Mouse (Mus musculus): ENCODE data around the gene Fgf23. TPM values are rescaled to one million over a fixed set of nuclear protein-coding genes. Genes with fewer than 3 reads are reported as not detected.
A peak's percentile ranks its signal among the peaks of the same experiment; 100 is the strongest.

Fgf23 gene
- polyA plus RNA-seq, 1 experiment from 2014 or later: 0.14 TPM

- Histone ChIP-seq H3K27me3 (no peaks in the 10 kb centered on the region), H3K4me1 (no peaks in the 10 kb centered on the region), H3K27ac (no peak overlapping the region), H3K4me2 (no peak overlapping the region), H3K9me3 (no peaks in the 10 kb centered on the region), H3K4me3 (replicated peaks) (no peak overlapping the region), H3K36me3 (replicated peaks) (peaks cover 28% of the 10 kb centered on the region), H3K9ac (no peak overlapping the region)
- ATAC-seq (ENCODE audit: low FRiP score): no peak
- WGBS: 70% methylated on average over 7 of the region's 7 CpGs
Observed at GRCm38 (mm10) chr6:127094565-127094964, 21.9 kb downstream of the Fgf23 start.

- ATAC-seq (ENCODE audit: low FRiP score): no peak
- Histone ChIP-seq H3K9me3 (no peaks in the 10 kb centered on the region), H3K27me3 (no peaks in the 10 kb centered on the region), H3K4me3 (replicated peaks) (no peak overlapping the region), H3K36me3 (replicated peaks) (peaks cover 11% of the 10 kb centered on the region), H3K27ac (no peak overlapping the region), H3K4me2 (no peak overlapping the region), H3K4me1 (peaks cover 11% of the 10 kb centered on the region), H3K9ac (no peak overlapping the region)
- 92% methylated on average over 6 of the region's 6 CpGs for WGBS
Observed at GRCm38 (mm10) chr6:127103506-127104275, 31.0 kb downstream of the Fgf23 start.

- Histone ChIP-seq H3K4me3 (replicated peaks) (no peak overlapping the region), H3K9me3 (no peaks in the 10 kb centered on the region), H3K27ac (no peak overlapping the region), H3K4me2 (no peak overlapping the region), H3K27me3 (no peaks in the 10 kb centered on the region), H3K36me3 (replicated peaks) (peaks cover 11% of the 10 kb centered on the region), H3K9ac (no peak overlapping the region), H3K4me1 (peaks cover 14% of the 10 kb centered on the region)
- WGBS: 92% methylated on average over 7 of the region's 7 CpGs
- no peak for ATAC-seq (ENCODE audit: low FRiP score)
Observed at GRCm38 (mm10) chr6:127104396-127105029, 31.8 kb downstream of the Fgf23 start.

GRCm38 (mm10) chr6:127105107-127105506 lies 32.4 kb downstream of the Fgf23 start:
- H3K36me3 ChIP-seq (replicated peaks): peaks cover 11% of the 10 kb centered on the region
- peaks cover 14% of the 10 kb centered on the region for H3K4me1 ChIP-seq
- WGBS: 65% methylated on average over 6 of the region's 6 CpGs
- no peak for ATAC-seq (ENCODE audit: low FRiP score)
- H3K9me3 ChIP-seq: no peaks in the 10 kb centered on the region
- H3K4me2 ChIP-seq: no peak overlapping the region
- H3K27me3 ChIP-seq: no peaks in the 10 kb centered on the region
- no peak overlapping the region for H3K9ac ChIP-seq
- no peak overlapping the region for H3K27ac ChIP-seq
- no peak overlapping the region for H3K4me3 ChIP-seq (replicated peaks)

- H3K36me3 ChIP-seq (replicated peaks): peaks cover 3% of the 10 kb centered on the region
- ATAC-seq (ENCODE audit: low FRiP score): no peak
- peaks cover 14% of the 10 kb centered on the region for H3K4me1 ChIP-seq
- no peaks in the 10 kb centered on the region for H3K27me3 ChIP-seq
- H3K4me2 ChIP-seq: no peak overlapping the region
- no peak overlapping the region for H3K4me3 ChIP-seq (replicated peaks)
- 88% methylated on average over 5 of the region's 5 CpGs for WGBS
- H3K27ac ChIP-seq: no peak overlapping the region
- no peaks in the 10 kb centered on the region for H3K9me3 ChIP-seq
- no peak overlapping the region for H3K9ac ChIP-seq
Observed at GRCm38 (mm10) chr6:127106189-127106588, 33.5 kb downstream of the Fgf23 start.

- no peaks in the 10 kb centered on the region for H3K27me3 ChIP-seq
- H3K4me3 ChIP-seq (replicated peaks): no peak overlapping the region
- no peak overlapping the region for H3K4me2 ChIP-seq
- no peak overlapping the region for H3K27ac ChIP-seq
- no peaks in the 10 kb centered on the region for H3K36me3 ChIP-seq (replicated peaks)
- WGBS: 57% methylated on average over 5 of the region's 5 CpGs
- no peaks in the 10 kb centered on the region for H3K9me3 ChIP-seq
- ATAC-seq (ENCODE audit: low FRiP score): no peak
- H3K9ac ChIP-seq: no peak overlapping the region
- peaks cover 14% of the 10 kb centered on the region for H3K4me1 ChIP-seq
Observed at GRCm38 (mm10) chr6:127106726-127107125, 34.0 kb downstream of the Fgf23 start.

GRCm38 (mm10) chr6:127107413-127107812 lies 34.7 kb downstream of the Fgf23 start:
- no peaks in the 10 kb centered on the region for H3K36me3 ChIP-seq (replicated peaks)

GRCm38 (mm10) chr6:127108368-127109060 lies 35.8 kb downstream of the Fgf23 start:
- Histone ChIP-seq H3K27me3 (0 out of 2 replicates have a peak, but pooled peaks cover under 1% of the 10 kb centered on the region), H3K9ac (peak overlapping the region; percentile 69), H3K27ac (no peak overlapping the region), H3K36me3 (replicated peaks) (no peaks in the 10 kb centered on the region), H3K9me3 (no peaks in the 10 kb centered on the region), H3K4me2 (peak overlapping the region; percentile 89), H3K4me3 (replicated peaks) (peak overlapping the region; percentile 63), H3K4me1 (peaks cover 14% of the 10 kb centered on the region)
- no peak for ATAC-seq (ENCODE audit: low FRiP score)
- WGBS: 49% methylated on average over 20 of the region's 20 CpGs

More at GRCm38 (mm10) chr6:127107413-127107812, 34.7 kb downstream of the Fgf23 start:
- no peak overlapping the region for H3K27ac ChIP-seq
- no peak overlapping the region for H3K4me2 ChIP-seq
- H3K27me3 ChIP-seq: no peaks in the 10 kb centered on the region
- no peak overlapping the region for H3K4me3 ChIP-seq (replicated peaks)
- H3K4me1 ChIP-seq: peaks cover 14% of the 10 kb centered on the region
- no peak overlapping the region for H3K9ac ChIP-seq
- ATAC-seq (ENCODE audit: low FRiP score): no peak
- H3K9me3 ChIP-seq: no peaks in the 10 kb centered on the region

GRCm38 (mm10) chr6:127109402-127109930 lies 36.8 kb downstream of the Fgf23 start, which contains the start of gene Tigar:
TSS of gene Tigar (minus strand) at chr6:127109557.
- Histone ChIP-seq H3K27ac (no peak within 1 kb of the TSS), H3K4me1 (peaks cover 14% of the 10 kb centered on the region), H3K4me2 (peak within 1 kb of the TSS; percentile 89), H3K4me3 (replicated peaks) (peak within 1 kb of the TSS; percentile 63), H3K27me3 (0 out of 2 replicates have a peak, but pooled peaks cover 4% of the 10 kb centered on the region), H3K9me3 (no peaks in the 10 kb centered on the region), H3K9ac (peak within 1 kb of the TSS; percentile 69), H3K36me3 (replicated peaks) (no peaks in the 10 kb centered on the region)
- ATAC-seq (ENCODE audit: low FRiP score): peak; percentile 100
- under 1% methylated on average over 37 of the region's 37 CpGs for WGBS

- Histone ChIP-seq H3K9me3 (no peaks in the 10 kb centered on the region), H3K27me3 (peaks cover 8% of the 10 kb centered on the region; the same call in 1 of the 2 replicates), H3K36me3 (replicated peaks) (no peaks in the 10 kb centered on the region), H3K4me3 (replicated peaks) (no peak overlapping the region), H3K27ac (no peak overlapping the region), H3K9ac (no peak overlapping the region), H3K4me1 (peaks cover 3% of the 10 kb centered on the region), H3K4me2 (no peak overlapping the region)
- 66% methylated on average over 23 of the region's 23 CpGs for WGBS
- ATAC-seq (ENCODE audit: low FRiP score): no peak
Observed at GRCm38 (mm10) chr6:127114753-127115456, 42.2 kb downstream of the Fgf23 start.

GRCm38 (mm10) chr6:127122221-127122806 lies 49.6 kb downstream of the Fgf23 start:
- WGBS: 81% methylated on average over 4 of the region's 4 CpGs
- peaks cover 17% of the 10 kb centered on the region for H3K36me3 ChIP-seq (replicated peaks)
- H3K9me3 ChIP-seq: no peaks in the 10 kb centered on the region
- no peak overlapping the region for H3K4me2 ChIP-seq
- no peaks in the 10 kb centered on the region for H3K4me1 ChIP-seq
- no peak overlapping the region for H3K9ac ChIP-seq
- H3K27me3 ChIP-seq: no peaks in the 10 kb centered on the region
- no peak overlapping the region for H3K27ac ChIP-seq
- ATAC-seq (ENCODE audit: low FRiP score): no peak
- no peak overlapping the region for H3K4me3 ChIP-seq (replicated peaks)
